Mouse (Mus musculus): ENCODE measurements at regions not wholly inside any gene's neighbourhood (a gene's known extent, or its start where the extent isn't known, plus 50 kb on each side); places are given as distances from the start of the nearest gene placed in this dataset.

GRCm38 (mm10) chr12:74434874-74435273 is 118.7 kb upstream of the Gm11042 start:
- no peak for TF ChIP-seq ZC3H11A (IDR thresholded peaks at IDR 0.05; ENCODE audit: borderline replicate concordance, low read depth, low read length)
- TF ChIP-seq MAFK (IDR thresholded peaks at IDR 0.05; ENCODE audit: insufficient read depth, low read depth, low read length) = peak; percentile 68; the same call in 1 of the 2 replicates

All from ES-E14 (cell line).